Mouse (Mus musculus) CH12.LX (cell line): ENCODE data around the gene G430095P16Rik. TPM values are rescaled to one million over a fixed set of nuclear protein-coding genes. Genes with fewer than 3 reads are reported as not detected.

Source experiments
- DNase-seq: peaks from one replicate; pipeline ENCODE4 v3.0.0-alpha.2; 2013; ENCODE audit errors: extremely low read depth
- H3K27ac ChIP-seq: 2 replicates; pipeline ENCODE4 v1.5.1; 2012; ENCODE audit warnings: low read depth, mild to moderate bottlenecking, control low read depth, moderate library complexity; ENCODE audit not compliant: insufficient read depth
- H3K27me3 ChIP-seq: replicated peaks from 2 replicates; pipeline ENCODE3; 2012; ENCODE audit warnings: inconsistent platforms
- H3K36me3 ChIP-seq, 2 experiments: replicated peaks in 1 of 2; 2 replicates each; pipeline versions ENCODE3 to v1.6.1; 2012; ENCODE audit warnings: inconsistent platforms in 1 of 2, low read length in 1 of 2, mild to moderate bottlenecking in 1 of 2, mixed read lengths in 1 of 2, moderate library complexity in 1 of 2; ENCODE audit not compliant: control insufficient read depth in 1 of 2, insufficient read depth in 1 of 2
- H3K4me1 ChIP-seq, 2 experiments: 2 replicates each; pipeline ENCODE4 v1.6.1; 2012; ENCODE audit warnings: inconsistent platforms in 1 of 2, moderate library complexity in 1 of 2; ENCODE audit not compliant: insufficient read depth in 2 of 2, control insufficient read depth in 1 of 2
- H3K4me2 ChIP-seq: 2 replicates; pipeline ENCODE4 v1.6.1; 2012; ENCODE audit warnings: low read depth, mild to moderate bottlenecking, control low read depth; ENCODE audit not compliant: poor library complexity, insufficient read depth, severe bottlenecking
- H3K4me3 ChIP-seq, 3 experiments: fragments of 150-350 bp in 1 of 3; sonication (generic) in 1 of 3; replicated peaks in 1 of 3; 2 replicates each; pipeline versions ENCODE3 to v1.5.1; 2011 to 2012; ENCODE audit warnings: low read depth in 2 of 3, low read length in 2 of 3, mild to moderate bottlenecking in 2 of 3, moderate library complexity in 2 of 3, control low read depth in 1 of 3, improper control_type of control experiment in 1 of 3, inconsistent platforms in 1 of 3, mixed read lengths in 1 of 3; ENCODE audit not compliant: poor library complexity in 1 of 3
- H3K79me2 ChIP-seq: replicated peaks from 2 replicates; pipeline ENCODE4 v1.6.1; 2012; ENCODE audit warnings: mild to moderate bottlenecking, moderate library complexity; ENCODE audit not compliant: control insufficient read depth, poor library complexity, insufficient read depth, severe bottlenecking; ENCODE audit errors: extremely low read depth
- H3K9ac ChIP-seq: 2 replicates; pipeline ENCODE4 v1.6.1; 2012; ENCODE audit warnings: low read depth, mild to moderate bottlenecking, control low read depth, moderate library complexity; ENCODE audit not compliant: insufficient read depth
- H3K9me3 ChIP-seq: replicated peaks from 2 replicates; pipeline ENCODE3; 2012; ENCODE audit warnings: low read length, inconsistent platforms, mixed read lengths
- BHLHE40 ChIP-seq: IDR thresholded peaks from 2 replicates; pipeline ENCODE4 v1.6.1; 2011; ENCODE audit warnings: mild to moderate bottlenecking, low read depth, low read length, improper control_type of control experiment
- CHD1 ChIP-seq: IDR thresholded peaks from 2 replicates; pipeline ENCODE4 v1.6.1; 2012; ENCODE audit warnings: low read depth, low read length, improper control_type of control experiment, inconsistent platforms
- CHD2 ChIP-seq: IDR thresholded peaks from 2 replicates; pipeline ENCODE4 v1.6.1; 2011; ENCODE audit warnings: low read length, improper control_type of control experiment
- CTCF ChIP-seq, 2 experiments: IDR thresholded peaks in 1 of 2; conservative IDR thresholded peaks in 1 of 2; 2 replicates each; pipeline ENCODE4 v1.5.1; 2011 to 2012; ENCODE audit warnings: low read depth in 2 of 2, low read length in 2 of 2, improper control_type of control experiment in 1 of 2, inconsistent platforms in 1 of 2, mild to moderate bottlenecking in 1 of 2, moderate library complexity in 1 of 2
- EP300 ChIP-seq: IDR thresholded peaks from 2 replicates; pipeline ENCODE4 v1.6.1; 2011; ENCODE audit warnings: low read length, improper control_type of control experiment
- GABPA ChIP-seq: IDR thresholded peaks from 2 replicates; pipeline ENCODE4 v1.6.1; 2012; ENCODE audit warnings: low read depth, low read length, improper control_type of control experiment, inconsistent platforms; ENCODE audit not compliant: insufficient replicate concordance
- JUN ChIP-seq: IDR thresholded peaks from 2 replicates; pipeline ENCODE4 v1.6.1; 2011; ENCODE audit warnings: low read depth, mild to moderate bottlenecking, low read length, improper control_type of control experiment, moderate library complexity; ENCODE audit not compliant: insufficient read depth
- JUND ChIP-seq: conservative IDR thresholded peaks from 2 replicates; pipeline ENCODE4 v1.6.1; 2011; ENCODE audit warnings: low read depth, low read length, improper control_type of control experiment
- KAT2A ChIP-seq: IDR thresholded peaks from 2 replicates; pipeline ENCODE4 v1.6.1; 2012; ENCODE audit warnings: low read length, improper control_type of control experiment, inconsistent platforms; ENCODE audit not compliant: insufficient replicate concordance
- MAFK ChIP-seq: IDR thresholded peaks from 2 replicates; pipeline ENCODE4 v1.6.1; 2011; ENCODE audit warnings: low read length, improper control_type of control experiment; ENCODE audit not compliant: insufficient replicate concordance
- MAX ChIP-seq: IDR thresholded peaks from 2 replicates; pipeline ENCODE4 v1.6.1; 2011; ENCODE audit warnings: low read length, improper control_type of control experiment
- MXI1 ChIP-seq: IDR thresholded peaks from 2 replicates; pipeline ENCODE4 v1.6.1; 2011; ENCODE audit warnings: mild to moderate bottlenecking, low read depth, low read length, improper control_type of control experiment
- NELFE ChIP-seq: IDR thresholded peaks from 2 replicates; pipeline ENCODE4 v1.6.1; 2011; ENCODE audit warnings: low read depth, low read length, improper control_type of control experiment
- POLR2A ChIP-seq: IDR thresholded peaks from 2 replicates; pipeline ENCODE4 v1.6.1; 2011; ENCODE audit warnings: low read depth, mild to moderate bottlenecking, improper control_type of control experiment, low read length
- POLR2AphosphoS2 ChIP-seq: IDR thresholded peaks from 2 replicates; pipeline ENCODE4 v1.6.1; 2011; ENCODE audit warnings: low read depth, low read length, improper control_type of control experiment
- RAD21 ChIP-seq: IDR thresholded peaks from 2 replicates; pipeline ENCODE4 v1.6.1; 2011; ENCODE audit warnings: low read depth, mild to moderate bottlenecking, low read length, improper control_type of control experiment, moderate library complexity
- SIN3A ChIP-seq: IDR thresholded peaks from 2 replicates; pipeline ENCODE4 v1.6.1; 2012; ENCODE audit warnings: low read length, improper control_type of control experiment, inconsistent platforms
- SMC3 ChIP-seq: IDR thresholded peaks from 2 replicates; pipeline ENCODE4 v1.6.1; 2011; ENCODE audit warnings: low read depth, low read length, improper control_type of control experiment
- USF1 ChIP-seq: IDR thresholded peaks from 2 replicates; pipeline ENCODE4 v1.6.1; 2014; ENCODE audit warnings: low read depth, mild to moderate bottlenecking, inconsistent platforms, low read length, improper control_type of control experiment
- USF2 ChIP-seq: conservative IDR thresholded peaks from 2 replicates; pipeline ENCODE4 v1.6.1; 2011; ENCODE audit warnings: low read depth, low read length, improper control_type of control experiment
- ZKSCAN1 ChIP-seq: IDR thresholded peaks from 2 replicates; pipeline ENCODE4 v1.6.1; 2012; ENCODE audit warnings: low read depth, inconsistent platforms, low read length, improper control_type of control experiment, borderline replicate concordance
- ZMIZ1 ChIP-seq: IDR thresholded peaks from 2 replicates; pipeline ENCODE4 v1.6.1; 2012; ENCODE audit warnings: low read depth, mild to moderate bottlenecking, inconsistent platforms, low read length, improper control_type of control experiment
- ZNF384 ChIP-seq: IDR thresholded peaks from 2 replicates; pipeline ENCODE4 v1.6.1; 2012; ENCODE audit warnings: low read depth, low read length, improper control_type of control experiment, inconsistent platforms
- dilution Hi-C: fragments of 300-500 bp; cut with MboI; formaldehyde crosslinking; loops from 2 replicates; pipeline ENCODE4 v1.14.3; 2020; ENCODE audit warnings: low sequenced_read_pairs; ENCODE audit not compliant: extremely low pct_unique_long_range_greater_than_20kb, extremely low pct_ligation_motif_present
- in situ Hi-C: fragments of 300-500 bp; cut with MboI; formaldehyde crosslinking; loops from 3 replicates; pipeline ENCODE4 v1.14.3; 2019; ENCODE audit warnings: low sequenced_read_pairs, low pct_ligation_motif_present, low pct_unique_long_range_greater_than_20kb, mixed read lengths
- polyA plus RNA-seq: library from polyadenylated mRNA; unstranded; fragments of >175 nt; gene quantifications from 2 replicates; pipeline ENCODE4 v1.2.1, GENCODE M21; 2012; ENCODE audit warnings: low read depth; ENCODE audit not compliant: insufficient read length
- total RNA-seq, 2 experiments: library from RNA; depleted of rRNA; stranded (reverse); fragments of 300-350 nt in 1 of 2; fragments of >200 nt in 1 of 2; gene quantifications; 2 replicates each; pipeline ENCODE4 v1.2.3; 2012 to 2014

The G430095P16Rik gene
- total and polyA plus RNA-seq, 3 experiments: 0.17 TPM; not detected in 2

DNA sequence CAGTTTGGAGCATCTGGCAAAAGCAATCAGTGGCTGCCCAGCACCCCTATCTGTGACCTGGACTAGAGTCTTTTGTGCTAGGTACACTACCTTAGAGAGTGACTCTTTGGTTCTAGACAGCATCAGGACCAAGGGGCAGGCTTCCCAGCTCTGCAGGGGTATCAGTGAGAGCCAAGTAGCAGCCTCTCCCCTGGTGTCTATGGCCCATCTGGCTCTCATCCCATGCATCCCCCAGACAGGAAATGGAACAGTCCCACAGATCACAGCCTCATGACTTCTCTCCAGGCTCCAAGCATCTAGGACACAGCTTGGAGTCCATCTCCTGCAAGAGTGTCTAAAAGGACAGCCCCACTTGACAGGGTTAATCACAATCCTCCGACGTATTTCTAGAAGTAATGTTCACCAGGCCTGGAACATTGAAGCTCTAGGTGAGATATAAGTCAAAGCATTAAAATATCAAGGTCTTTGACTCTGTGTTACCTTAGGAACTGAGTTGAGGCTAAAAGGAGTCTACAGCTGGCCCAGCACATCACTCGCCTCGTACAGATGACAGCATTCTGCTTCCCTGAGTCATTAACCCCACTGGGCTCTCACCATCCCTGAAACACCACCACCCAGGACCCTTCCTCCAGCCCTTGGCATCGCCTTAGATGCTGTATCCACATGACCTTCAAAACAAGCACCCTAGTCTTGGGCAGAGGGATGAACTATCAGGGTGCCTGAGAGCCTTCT is 3.7 kb upstream of the G430095P16Rik start:
- no peak overlapping the region for H3K4me2 ChIP-seq
- H3K79me2 ChIP-seq: no peaks in the 10 kb centered on the region
- H3K4me1 ChIP-seq: peaks cover 12 to 22% of the 10 kb centered on the region in 2 experiments
- H3K4me3 ChIP-seq: no peak overlapping the region
- H3K9ac ChIP-seq: no peak overlapping the region
- dilution Hi-C loops: no loop called here
- DNase-seq: no peak
- in situ Hi-C loops: loop anchor here (10.0 kb wide), 1 partner anchor 96 kb away; no protein-coding TSS in a partner anchor
- TF ChIP-seq MXI1 (no peak), USF2 (no peak), USF1 (no peak), ZKSCAN1 (no peak), MAFK (no peak), ZNF384 (no peak), NELFE (no peak), MAX (no peak), POLR2AphosphoS2 (no peak), RAD21 (no peak), CHD1 (no peak), JUND (no peak), JUN (no peak), EP300 (no peak), BHLHE40 (no peak), POLR2A (no peak), CTCF (conservative IDR thresholded peaks at IDR 0.05 in 1 of 2, IDR thresholded peaks at IDR 0.05 in 1 of 2; ENCODE audit: low read depth in 2 of 2, low read length in 2 of 2) (no peak), ZMIZ1 (no peak), CHD2 (no peak)
- H3K9me3 ChIP-seq: no peaks in the 10 kb centered on the region
- no peak overlapping the region for H3K27ac ChIP-seq
- H3K36me3 ChIP-seq: no peaks in the 10 kb centered on the region
- H3K27me3 ChIP-seq: peaks cover 61% of the 10 kb centered on the region

DNA sequence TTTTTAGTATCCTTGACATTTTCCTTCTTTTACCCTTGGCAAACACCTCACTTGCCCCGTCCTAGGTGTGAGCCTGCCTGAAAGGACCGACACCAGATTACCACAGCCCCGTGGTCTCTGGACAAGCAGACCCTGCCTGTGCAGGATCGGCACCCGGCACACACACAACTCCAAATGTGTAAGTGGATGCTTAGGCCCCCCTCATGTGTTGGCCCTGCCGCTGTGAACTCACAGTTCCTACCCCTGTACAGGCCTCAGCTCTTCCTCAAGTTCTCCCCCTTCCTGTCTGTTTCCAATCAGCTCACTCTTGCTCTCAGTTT is 317 bp upstream of the G430095P16Rik start:
- Histone ChIP-seq H3K36me3 (no peaks in the 10 kb centered on the region), H3K4me3 (no peak overlapping the region), H3K9me3 (no peaks in the 10 kb centered on the region), H3K4me2 (no peak overlapping the region), H3K79me2 (no peaks in the 10 kb centered on the region), H3K9ac (no peak overlapping the region), H3K4me1 (peaks cover 12 to 20% of the 10 kb centered on the region in 2 experiments), H3K27me3 (peaks cover 51% of the 10 kb centered on the region), H3K27ac (no peak overlapping the region)
- DNase-seq: no peak
- in situ Hi-C loops (no loop called here), dilution Hi-C loops (no loop called here)
- TF ChIP-seq SMC3 (no peak), JUND (no peak), SIN3A (no peak), MAX (no peak), GABPA (no peak), POLR2A (no peak), KAT2A (no peak)
